Mouse (Mus musculus) spleen, adult 2 months (tissue): ENCODE results near the gene Slc30a3. TPM values are rescaled to one million over a fixed set of nuclear protein-coding genes. Genes with fewer than 3 reads are reported as not detected.

Experiments
- DNase-seq, 2 experiments: peaks; one replicate each; pipeline versions ENCODE4 v3.0.0 to v3.0.0-alpha.2; 2012 to 2021; ENCODE audit warnings: low spot score in 2 of 2, low read depth in 1 of 2
- H3K27ac ChIP-seq: fragments of 200-500 bp; 2 replicates; pipeline ENCODE4 v1.5.1; 2012; ENCODE audit warnings: low read length, inconsistent platforms; ENCODE audit not compliant: insufficient read depth
- H3K27me3 ChIP-seq: fragments of 200-500 bp; 2 replicates; pipeline ENCODE4 v1.6.1; 2012; ENCODE audit warnings: mild to moderate bottlenecking, moderate library complexity, low read length, inconsistent platforms; ENCODE audit not compliant: control insufficient read depth, insufficient read depth
- H3K36me3 ChIP-seq: fragments of 200-500 bp; 2 replicates; pipeline ENCODE4 v1.6.1; 2012; ENCODE audit warnings: mild to moderate bottlenecking, low read length, inconsistent platforms; ENCODE audit not compliant: control insufficient read depth, insufficient read depth
- H3K4me1 ChIP-seq: fragments of 200-500 bp; 2 replicates; pipeline ENCODE4 v1.6.1; 2011; ENCODE audit warnings: inconsistent platforms; ENCODE audit not compliant: control insufficient read depth, insufficient read depth, insufficient read length
- H3K4me3 ChIP-seq: fragments of 200-500 bp; 2 replicates; pipeline ENCODE4 v1.5.1; 2011; ENCODE audit warnings: mild to moderate bottlenecking, inconsistent platforms; ENCODE audit not compliant: insufficient read depth, insufficient read length; ENCODE audit errors: extremely low read depth
- CTCF ChIP-seq: fragments of 200-500 bp; IDR thresholded peaks from 2 replicates; pipeline ENCODE4 v1.5.1; 2011; ENCODE audit warnings: mild to moderate bottlenecking, inconsistent platforms; ENCODE audit not compliant: insufficient read depth, insufficient read length, insufficient replicate concordance; ENCODE audit errors: extremely low read depth
- POLR2A ChIP-seq: fragments of 200-500 bp; IDR thresholded peaks from 2 replicates; pipeline ENCODE4 v1.6.1; 2011; ENCODE audit warnings: low read depth, low read length, inconsistent platforms
- WGBS: fragments of 180-500 bp; shearing (Covaris S2); methylation state at CpG from one replicate; pipeline ENCODE4 v1.1.7; 2018; 5-methylcytosine and 5-hydroxymethylcytosine counted together
- polyA plus RNA-seq: library from polyadenylated mRNA; depleted of rRNA; stranded (reverse); fragments of >200 nt; gene quantifications from 2 replicates; pipeline ENCODE4 v1.2.3, GENCODE M21; 2012

Slc30a3 gene
- polyA plus RNA-seq, 1 experiment, result 0.09 TPM

DNA sequence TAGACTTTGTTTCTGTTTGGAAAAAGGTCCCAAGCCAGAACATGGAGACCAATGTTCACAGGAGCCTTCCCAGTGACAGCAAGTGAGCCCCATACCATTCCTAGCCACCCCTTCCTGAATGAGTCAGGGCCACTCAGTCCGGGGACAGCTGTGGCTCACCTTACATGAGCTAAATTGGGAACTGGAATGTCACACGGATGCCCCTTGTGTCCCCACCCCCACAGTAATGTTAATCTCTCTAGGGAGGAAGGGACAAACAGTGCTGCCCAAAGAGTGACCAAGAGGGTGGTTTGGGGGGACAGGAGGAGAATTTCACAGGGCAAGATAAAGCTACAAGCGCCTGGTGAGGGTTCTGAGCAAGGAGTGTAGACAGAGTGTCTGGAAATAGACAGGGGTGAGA, 8.3 kb upstream of the Slc30a3 start, which contains the start of gene Trim54:
Gene Trim54 (plus strand): TSS at position 359 of the 400 bp plus-strand sequence.
- DNase-seq, result no peak
- H3K4me3 ChIP-seq, result no peak within 1 kb of the TSS
- H3K27ac ChIP-seq, result no peak within 1 kb of the TSS
- no peaks in the 10 kb centered on the region for H3K4me1 ChIP-seq
- TF ChIP-seq CTCF (no peak), POLR2A (no peak)
- H3K36me3 ChIP-seq, result no peaks in the 10 kb centered on the region
- WGBS, result 36% methylated on average over 3 of the region's 3 CpGs
- 0 out of 2 replicates have a peak, but pooled peaks cover 1% of the 10 kb centered on the region for H3K27me3 ChIP-seq

DNA sequence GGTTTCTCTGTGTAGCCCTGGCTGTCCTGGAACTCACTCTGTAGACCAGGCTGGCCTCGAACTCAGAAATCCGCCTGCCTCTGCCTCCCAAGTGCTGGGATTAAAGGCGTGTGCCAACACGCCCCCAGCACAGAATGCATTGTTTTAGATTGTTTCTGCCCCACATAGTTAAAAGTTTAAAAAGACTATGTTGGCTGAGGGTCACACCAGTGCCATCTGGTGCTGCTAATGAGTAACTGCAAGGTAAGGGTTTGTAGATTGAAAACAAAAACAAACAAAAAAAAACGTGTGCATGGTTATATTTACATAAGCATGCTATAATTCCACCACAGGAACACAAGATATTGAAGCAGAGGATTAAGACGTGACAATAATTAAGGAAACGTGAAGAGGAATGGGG, 2.7 kb upstream of the Slc30a3 start:
- TF ChIP-seq CTCF (no peak), POLR2A (no peak)
- DNase-seq, result no peak
- H3K27ac ChIP-seq, result no peak overlapping the region
- H3K27me3 ChIP-seq, result 0 out of 2 replicates have a peak, but pooled peaks cover 1% of the 10 kb centered on the region
- no peak overlapping the region for H3K4me3 ChIP-seq
- H3K4me1 ChIP-seq, result no peaks in the 10 kb centered on the region
- H3K36me3 ChIP-seq, result no peaks in the 10 kb centered on the region
- 24% methylated on average over 7 of the region's 7 CpGs for WGBS

DNA sequence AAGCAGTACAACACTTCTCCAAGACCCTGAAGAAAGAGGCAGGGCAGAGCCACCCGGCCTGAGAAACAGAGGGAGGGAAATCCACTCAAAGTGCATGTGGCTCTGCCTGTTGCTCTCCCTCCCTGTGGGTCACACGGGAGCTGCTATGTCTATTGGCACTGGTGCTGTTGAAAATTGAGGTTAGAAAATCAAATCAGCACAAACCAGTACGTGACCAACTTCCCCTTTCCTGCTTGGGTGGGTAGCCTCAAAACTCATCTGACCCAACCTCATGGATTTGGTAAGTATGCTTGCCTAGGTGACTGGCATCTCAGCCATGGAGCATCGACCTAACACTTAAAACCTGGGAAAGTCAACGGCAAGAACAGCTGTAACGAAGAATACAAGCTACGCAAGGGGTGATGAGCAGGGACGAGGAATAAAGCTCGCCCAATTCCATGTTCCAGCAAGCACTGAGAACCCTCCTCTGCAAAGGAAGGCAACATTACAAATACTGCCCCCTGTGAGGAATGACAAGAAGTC, 2.2 kb downstream of the Slc30a3 start, which contains the start of gene Dnajc5g:
Gene Dnajc5g (plus strand): TSS at position 472 of the 522 bp plus-strand sequence.
- no peaks in the 10 kb centered on the region for H3K36me3 ChIP-seq
- 52% methylated on average over 9 of the region's 9 CpGs for WGBS
- H3K4me3 ChIP-seq, result no peak within 1 kb of the TSS
- TF ChIP-seq POLR2A (no peak), CTCF (no peak)
- peaks cover 1% of the 10 kb centered on the region; the same call in 1 of the 2 replicates for H3K27me3 ChIP-seq
- no peaks in the 10 kb centered on the region for H3K4me1 ChIP-seq
- H3K27ac ChIP-seq, result no peak within 1 kb of the TSS
- no peak for DNase-seq

DNA sequence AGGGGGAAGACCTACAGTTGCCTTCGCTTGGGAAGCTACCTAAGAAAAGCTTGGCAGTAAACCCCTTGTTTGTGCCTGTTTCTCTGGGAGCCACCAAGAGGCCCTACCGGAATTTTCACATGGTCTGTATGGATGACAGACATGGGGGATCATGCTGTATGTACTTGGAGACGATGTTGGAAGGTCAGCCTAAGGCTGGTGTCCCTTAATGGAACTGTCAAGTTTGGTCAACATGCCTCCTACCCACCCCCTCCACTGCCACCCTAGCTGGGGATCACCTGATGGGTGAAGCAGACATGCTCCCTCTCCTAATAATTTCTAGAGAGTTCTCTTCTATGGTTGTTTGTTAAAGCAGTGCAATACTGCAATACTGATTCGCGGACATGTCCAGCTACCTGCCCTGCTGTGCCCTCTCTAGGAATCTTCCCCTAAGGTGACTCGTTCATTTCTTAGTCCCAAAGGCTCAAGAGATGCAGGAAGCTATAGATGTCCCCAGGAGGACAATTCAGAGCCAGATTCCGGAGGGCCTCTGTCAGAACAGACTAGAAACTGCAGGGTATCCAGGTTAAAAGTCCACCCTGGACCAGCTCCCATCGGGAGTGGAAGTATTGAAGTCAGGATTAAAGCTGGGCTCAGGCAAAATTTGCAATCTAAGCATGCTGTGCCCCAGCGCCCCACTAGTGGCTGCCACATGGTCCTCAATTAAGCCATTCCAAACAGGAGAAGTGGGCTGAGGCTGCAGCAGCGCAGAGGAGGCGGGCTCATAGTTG, 12.1 kb downstream of the Slc30a3 start:
- Histone ChIP-seq H3K36me3 (no peaks in the 10 kb centered on the region), H3K4me1 (peaks cover 22% of the 10 kb centered on the region), H3K4me3 (peak overlapping the region; percentile 45; the same call in 1 of the 2 replicates), H3K27me3 (peaks cover 32% of the 10 kb centered on the region), H3K27ac (no peak overlapping the region)
- no peak for TF ChIP-seq POLR2A
- no peak for TF ChIP-seq CTCF
- DNase-seq, result no peak
- WGBS, result 41% methylated on average over 11 of the region's 11 CpGs

DNA sequence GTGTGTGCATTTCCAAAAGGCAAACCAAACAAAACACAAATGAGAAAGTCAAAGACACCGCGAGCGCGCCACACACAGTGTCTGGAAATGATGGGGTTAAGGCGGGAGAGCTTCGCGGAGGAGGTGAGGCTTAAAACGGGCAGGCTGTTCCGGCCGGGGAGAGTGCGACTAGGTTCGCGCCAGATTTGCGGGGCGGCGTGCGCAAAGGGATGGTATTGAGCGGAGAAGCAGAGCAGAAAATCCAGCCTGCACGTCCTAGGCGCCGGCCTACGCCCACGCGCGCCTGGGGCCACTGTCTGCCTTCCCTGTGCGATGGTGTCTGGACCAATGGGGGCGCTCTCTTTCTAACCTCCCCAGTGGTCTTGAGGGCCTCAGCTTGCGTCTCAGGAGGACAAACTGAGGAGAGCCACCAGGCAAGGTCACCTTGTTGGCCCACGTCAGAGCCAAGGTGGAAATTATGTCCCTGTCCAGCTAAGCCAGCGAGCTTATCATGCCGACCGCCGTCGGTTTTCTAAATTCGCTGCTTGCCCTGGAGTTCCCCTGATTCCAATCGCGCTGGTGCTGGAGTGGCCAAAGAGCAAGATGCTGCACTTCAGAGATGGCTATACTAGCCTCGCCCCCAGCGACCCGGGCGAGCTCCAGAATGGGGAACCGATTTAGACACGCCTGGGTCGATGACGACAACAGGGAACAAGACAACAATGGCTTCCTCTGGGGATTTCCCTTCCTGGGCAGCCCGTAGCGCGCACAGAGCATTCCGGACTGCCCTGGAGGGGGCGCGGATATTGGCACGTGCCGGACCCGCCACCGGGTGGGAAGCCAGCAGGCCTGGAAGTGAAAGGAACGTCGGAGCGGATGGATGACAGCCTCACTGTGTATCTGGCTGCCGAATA, 13.0 kb downstream of the Slc30a3 start:
- peaks cover 22% of the 10 kb centered on the region for H3K4me1 ChIP-seq
- peaks cover 32% of the 10 kb centered on the region for H3K27me3 ChIP-seq
- no peak overlapping the region for H3K27ac ChIP-seq
- DNase-seq, result peak; percentile 65
- peak overlapping the region; percentile 45 for H3K4me3 ChIP-seq
- WGBS, result 1% methylated on average over 59 of the region's 59 CpGs
- H3K36me3 ChIP-seq, result no peaks in the 10 kb centered on the region
- TF ChIP-seq POLR2A, result no peak
- TF ChIP-seq CTCF, result no peak

DNA sequence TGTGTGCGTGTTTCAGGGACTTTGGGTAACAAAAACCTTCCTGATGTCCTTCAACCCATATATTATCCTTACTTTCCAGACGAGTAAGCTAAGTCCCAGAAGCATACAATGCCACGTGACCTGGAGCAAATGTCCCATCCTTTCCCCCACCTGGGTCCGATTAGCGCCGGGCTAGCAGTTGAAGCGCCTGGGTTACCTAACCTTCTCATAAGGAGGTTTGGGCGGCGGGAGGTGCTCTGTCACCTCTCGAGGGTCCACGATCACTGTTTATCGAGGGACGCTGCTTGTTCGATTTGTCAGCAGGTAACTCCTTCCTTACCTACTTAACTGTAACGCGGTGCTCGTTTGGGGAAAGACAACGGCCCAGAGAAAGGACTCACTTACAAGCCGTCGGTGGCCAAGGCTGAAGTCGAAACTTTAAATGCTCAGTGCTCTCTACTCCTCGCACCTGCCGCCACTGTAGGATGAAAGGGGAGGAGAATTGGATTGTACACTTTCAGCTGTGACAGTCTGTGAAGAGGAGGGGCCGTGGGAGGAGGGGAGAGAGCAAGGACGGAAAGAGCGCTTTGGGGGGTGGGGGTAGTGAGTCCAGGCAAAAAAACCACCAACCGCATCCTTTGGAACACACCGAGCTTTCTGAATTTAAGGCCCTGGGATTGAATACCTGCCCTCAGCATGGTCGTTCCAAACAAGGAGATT, 13.8 kb downstream of the Slc30a3 start:
- no peak for DNase-seq
- peak overlapping the region; percentile 45 for H3K4me3 ChIP-seq
- no peak for TF ChIP-seq POLR2A
- no peak for TF ChIP-seq CTCF
- H3K27ac ChIP-seq, result no peak overlapping the region
- WGBS, result 5% methylated on average over 29 of the region's 29 CpGs
- H3K27me3 ChIP-seq, result peaks cover 30% of the 10 kb centered on the region
- no peaks in the 10 kb centered on the region for H3K36me3 ChIP-seq
- peaks cover 22% of the 10 kb centered on the region for H3K4me1 ChIP-seq
